Mouse (Mus musculus) G1E (cell line): Measurements from ENCODE around the gene Aurkb.

Experiments used
- CTCF ChIP-seq: IDR thresholded peaks from 2 replicates; pipeline ENCODE4 v1.5.1; 2012; ENCODE audit warnings: low read depth, low read length, inconsistent platforms, mixed read lengths
- POLR2AphosphoS5 ChIP-seq: IDR thresholded peaks from 2 replicates; pipeline ENCODE4 v1.6.1; 2012; ENCODE audit warnings: low read depth, low read length, inconsistent platforms; ENCODE audit not compliant: insufficient replicate concordance

DNA sequence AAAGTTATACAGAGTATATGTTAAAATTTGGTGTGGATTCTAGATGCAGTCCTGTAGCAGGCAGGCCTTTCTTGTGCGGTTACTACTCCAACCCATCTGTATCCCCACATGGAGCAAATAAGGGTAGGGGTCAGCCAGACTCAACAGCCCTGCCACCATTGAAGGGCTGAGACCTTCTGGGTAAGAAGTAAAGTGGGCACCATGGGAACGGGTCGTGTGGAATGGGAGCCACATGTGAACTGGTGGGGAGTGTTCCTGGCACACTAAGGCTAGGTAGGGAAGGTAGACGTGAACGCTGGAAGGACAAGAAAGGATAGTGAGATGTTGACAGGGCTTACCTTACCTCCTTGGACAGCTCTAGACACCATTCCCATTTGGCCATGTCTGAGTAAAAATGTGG, 7.3 kb upstream of the Aurkb start:
- TF ChIP-seq CTCF (no peak), POLR2AphosphoS5 (no peak)
